Mouse (Mus musculus) left cerebral cortex, postnatal 25 days (tissue): ENCODE results near the gene 9830107B12Rik. TPM values are rescaled to one million over a fixed set of nuclear protein-coding genes. Genes with fewer than 3 reads are reported as not detected.
A peak's percentile ranks its signal among the peaks of the same experiment; 100 is the strongest.
"Not testable (repeated sequence)": the region's sequence is repeated elsewhere in the genome, so short reads cannot be mapped to it uniquely, and the experiment has no call there.

Source experiments
- DNase-seq, 2 experiments: peaks; one replicate each; pipeline ENCODE4 v3.0.0; 2022; ENCODE audit warnings: low spot score in 2 of 2, mixed read lengths in 1 of 2
- intact Hi-C: fragments of 180-260 bp; cut with DNase I; formaldehyde crosslinking; loops from one replicate; pipeline ENCODE4 v1.15.1; 2025
- total RNA-seq, 2 experiments: library from RNA; stranded (reverse); gene quantifications; 2 replicates each; pipeline ENCODE4 v1.2.3; 2021

Gene 9830107B12Rik
- not detected for total RNA-seq

DNA sequence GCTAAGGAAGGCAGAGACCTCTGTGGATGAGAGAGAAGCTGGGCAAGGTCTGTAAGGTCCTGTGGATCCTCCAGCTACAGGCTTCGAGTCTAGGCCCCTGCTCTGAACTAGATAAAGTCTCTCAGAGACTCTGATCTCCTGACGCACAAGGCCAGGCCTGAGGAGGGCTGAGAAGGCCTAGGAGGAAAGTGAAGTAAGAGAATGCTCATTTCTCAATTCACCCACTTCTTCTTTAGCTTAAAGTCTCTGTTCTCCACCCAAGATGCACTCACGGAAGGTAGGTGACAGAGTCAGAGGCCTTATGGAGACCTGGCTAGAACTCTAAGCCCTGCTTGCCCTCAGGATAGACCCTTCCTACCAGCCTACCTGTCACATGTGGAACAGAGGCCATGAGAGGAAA lies at the start of gene 9830107B12Rik:
Gene 9830107B12Rik, minus strand, starts transcription at position 149 of the 400 bp plus-strand sequence.
- no peak for DNase-seq
- intact Hi-C loops, result no loop called here

DNA sequence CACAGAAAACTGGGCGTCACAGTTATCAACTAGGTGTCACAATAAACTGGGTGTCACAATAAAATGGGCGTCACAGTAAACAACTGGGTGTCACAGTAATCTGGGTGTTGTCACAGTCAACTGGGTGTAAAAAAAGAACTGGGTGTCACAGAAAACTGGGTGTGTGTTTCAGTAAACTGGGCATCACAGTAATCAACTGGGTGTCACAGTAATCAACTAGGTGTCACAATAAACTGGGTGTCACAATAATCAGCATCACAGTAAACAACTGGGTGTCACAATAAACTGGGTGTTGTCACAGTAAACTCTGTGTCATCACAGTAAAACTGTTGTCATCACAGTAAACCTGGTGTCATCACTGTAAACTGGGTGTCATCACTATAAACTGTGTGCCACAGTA lies 46.3 kb upstream of the 9830107B12Rik start:
- no peak for DNase-seq
- intact Hi-C loops, result no loop called here

- intact Hi-C loops, result no loop called here
Observed at GRCm38 (mm10) chr17:48185252-48185651, 39.2 kb upstream of the 9830107B12Rik start.

DNA sequence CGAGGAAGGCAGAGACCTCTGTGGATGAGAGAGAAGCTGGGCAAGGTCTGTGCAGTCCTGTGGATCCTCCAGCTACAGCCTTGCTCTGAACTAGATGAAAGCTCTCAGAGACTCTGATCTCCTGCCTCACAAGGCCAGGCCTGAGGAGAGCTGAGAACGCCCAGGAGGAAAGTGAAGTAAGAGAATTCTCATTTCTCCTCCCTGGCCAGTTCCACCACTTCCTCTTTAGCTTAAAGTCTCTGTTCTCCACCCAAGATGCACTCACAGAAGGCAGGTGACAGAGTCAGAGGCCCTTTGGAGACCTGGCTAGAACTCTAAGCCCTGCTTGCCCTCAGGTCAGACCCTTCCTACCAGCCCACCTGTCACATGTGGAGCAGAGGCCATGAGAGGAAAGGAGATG lies 21.0 kb upstream of the 9830107B12Rik start, which contains the start of gene A530064D06Rik:
Gene A530064D06Rik, minus strand, starts transcription at position 173 of the 400 bp plus-strand sequence.
- intact Hi-C loops, result loop anchor here (5.0 kb wide), 1 partner anchor 150 kb away; the partner anchor contains the start of gene B430306N03Rik
- not testable (repeated sequence) for DNase-seq

More at GRCm38 (mm10) chr17:48185252-48185651, 39.2 kb upstream of the 9830107B12Rik start:
- DNase-seq, result no peak

DNA sequence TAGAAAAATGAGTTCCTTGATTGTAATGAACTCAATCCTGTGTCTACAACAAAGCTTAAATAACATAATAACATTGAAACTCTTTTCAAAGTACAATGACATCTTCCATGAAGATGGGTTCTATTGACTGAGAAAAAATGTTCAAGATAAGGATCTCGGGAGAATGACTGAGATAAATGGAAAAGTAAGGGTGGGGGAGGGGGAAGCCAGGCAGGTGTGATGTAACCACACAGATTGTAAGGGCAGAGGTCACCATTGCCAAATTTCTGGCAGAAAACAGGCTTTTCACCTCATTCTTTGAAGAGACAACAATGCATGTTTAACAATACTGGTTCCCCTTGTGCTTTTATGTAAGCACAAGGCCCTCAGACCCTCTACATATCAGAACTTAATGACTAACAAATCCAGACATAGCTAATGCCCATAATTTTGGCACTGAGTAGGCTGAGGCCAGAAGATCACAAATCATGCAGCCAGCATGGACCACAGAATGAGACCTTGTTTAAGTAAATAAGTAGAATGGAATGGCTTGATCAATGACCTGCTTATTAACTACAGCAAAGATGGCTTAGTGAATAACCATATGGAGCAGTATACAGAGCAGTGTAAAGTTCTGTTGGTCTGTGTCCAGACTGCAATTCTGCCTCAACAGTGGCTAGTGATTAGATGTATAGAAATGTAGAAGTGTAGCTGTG lies 11.5 kb upstream of the 9830107B12Rik start:
- DNase-seq, result no peak
- intact Hi-C loops, result loop anchor here (2.0 kb wide), 1 partner anchor 23 kb away; no protein-coding TSS in a partner anchor

- DNase-seq, result no peak
- intact Hi-C loops, result no loop called here
Observed at GRCm38 (mm10) chr17:48132810-48133209, 13.3 kb downstream of the 9830107B12Rik start.

- DNase-seq, result no peak
- intact Hi-C loops, result no loop called here
Observed at GRCm38 (mm10) chr17:48120456-48120855, 25.6 kb downstream of the 9830107B12Rik start.

DNA sequence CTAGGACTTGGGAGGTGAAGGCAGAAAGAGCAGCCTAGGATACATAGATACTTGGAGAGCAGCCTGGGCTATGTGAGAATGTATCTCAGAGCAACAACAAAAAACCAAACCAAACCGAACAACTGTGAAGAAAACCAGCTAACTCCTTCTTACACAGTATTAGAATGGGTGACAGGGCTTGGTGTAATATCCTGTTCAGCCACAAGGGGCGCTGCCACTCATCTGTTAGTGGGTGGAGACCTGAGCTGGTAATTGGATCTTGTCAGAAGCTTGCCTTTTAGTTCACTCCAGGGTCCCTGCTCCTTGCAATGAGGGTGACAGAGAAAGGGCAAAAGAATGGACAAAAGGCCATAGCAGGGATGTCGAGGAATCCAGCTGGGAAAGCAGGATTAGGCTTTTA lies 26.4 kb downstream of the 9830107B12Rik start:
- peak; percentile 55 to 70 for DNase-seq
- intact Hi-C loops, result no loop called here

DNA sequence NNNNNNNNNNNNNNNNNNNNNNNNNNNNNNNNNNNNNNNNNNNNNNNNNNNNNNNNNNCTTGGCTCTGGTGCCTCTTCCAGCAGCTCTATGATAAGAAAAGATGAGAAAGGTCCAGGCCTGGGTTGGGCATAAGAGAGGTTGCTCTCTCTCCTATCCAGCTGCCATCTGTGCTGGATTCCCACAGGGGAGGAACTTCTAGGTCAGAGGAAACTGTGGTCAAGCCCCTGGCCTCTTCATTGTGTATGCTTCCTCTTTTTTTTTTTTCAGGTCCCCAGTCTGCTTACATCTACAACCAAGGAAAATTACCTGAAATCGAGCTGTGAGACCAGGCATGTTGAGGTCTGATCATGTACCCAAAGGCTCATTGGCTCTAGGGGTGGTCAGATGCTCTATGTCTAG lies 27.5 kb downstream of the 9830107B12Rik start:
- intact Hi-C loops, result no loop called here
- no peak for DNase-seq

DNA sequence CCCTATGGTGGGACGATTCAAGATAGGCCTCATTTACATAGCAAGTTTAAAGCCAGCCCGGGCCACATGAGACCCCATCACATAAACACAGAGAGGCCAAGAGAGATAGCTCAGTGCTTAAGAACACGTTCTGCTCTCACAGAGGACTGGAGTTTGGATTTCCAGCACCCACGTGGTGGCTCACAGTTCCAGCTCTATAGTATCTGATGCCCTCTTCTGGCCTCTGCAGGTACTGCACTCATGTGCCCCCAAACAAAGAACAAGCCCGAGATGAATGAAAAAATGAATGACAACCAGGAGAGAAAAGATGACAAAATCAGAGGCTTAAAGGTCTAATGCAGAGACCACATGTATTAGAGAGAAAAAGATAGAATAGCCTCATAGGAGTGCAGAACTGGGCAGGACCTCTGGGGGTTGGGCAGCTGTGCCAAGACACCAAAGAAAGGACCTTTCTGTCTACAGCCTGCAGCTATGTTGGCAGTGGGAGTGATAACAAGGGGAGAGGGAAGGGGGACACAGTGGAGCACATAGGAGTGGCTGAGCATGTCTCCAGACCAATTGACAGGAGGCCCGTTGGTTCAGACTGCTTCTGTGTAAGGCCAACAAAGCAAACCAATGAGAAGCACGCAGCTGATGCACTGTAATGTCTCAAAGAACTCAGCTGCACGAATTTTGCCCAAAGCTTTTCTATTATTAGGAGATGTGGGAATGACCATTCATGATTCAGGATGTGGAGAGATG lies 35.4 kb downstream of the 9830107B12Rik start:
- intact Hi-C loops, result no loop called here
- no peak for DNase-seq

DNA sequence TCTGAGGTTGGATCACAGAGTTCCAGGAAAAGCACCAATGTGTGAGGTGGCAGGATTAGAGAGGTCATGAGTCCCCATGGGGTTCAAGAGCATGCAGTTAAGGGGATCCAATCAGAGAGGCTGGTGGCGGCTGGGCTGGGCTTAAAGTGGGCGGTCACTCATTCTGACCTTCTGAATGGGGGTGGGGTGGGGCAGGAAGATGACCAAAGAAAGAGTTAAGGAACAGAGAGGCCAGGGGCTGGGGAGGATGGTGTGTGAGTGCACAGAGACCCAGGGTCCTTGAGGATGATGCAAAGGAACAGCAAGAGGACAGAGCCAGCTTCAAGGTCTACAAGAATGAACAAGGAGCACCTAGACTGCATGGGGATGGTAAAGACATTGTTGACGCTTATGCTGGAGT lies 37.5 kb downstream of the 9830107B12Rik start:
- intact Hi-C loops, result no loop called here
- DNase-seq, result no peak

DNA sequence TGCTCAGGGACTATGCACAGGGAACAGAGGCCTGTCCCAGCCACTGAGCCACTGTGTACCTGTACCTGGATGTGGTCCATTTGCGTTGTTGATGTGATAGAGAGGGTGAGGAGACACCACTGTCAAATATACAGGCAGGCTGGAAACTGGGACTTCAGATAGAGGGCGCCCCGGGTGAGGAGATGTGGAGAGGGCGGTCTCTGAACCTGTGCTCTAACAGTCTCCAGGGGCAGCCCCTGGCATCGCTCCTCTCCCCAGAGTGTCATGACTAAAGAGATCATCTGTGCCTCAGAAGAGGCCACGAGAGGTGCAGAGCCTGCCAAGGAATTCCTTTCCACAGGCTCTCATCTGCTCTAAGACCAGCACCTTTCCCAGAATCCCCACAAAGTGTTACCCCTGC lies 38.2 kb downstream of the 9830107B12Rik start:
- DNase-seq, result no peak
- intact Hi-C loops, result no loop called here

DNA sequence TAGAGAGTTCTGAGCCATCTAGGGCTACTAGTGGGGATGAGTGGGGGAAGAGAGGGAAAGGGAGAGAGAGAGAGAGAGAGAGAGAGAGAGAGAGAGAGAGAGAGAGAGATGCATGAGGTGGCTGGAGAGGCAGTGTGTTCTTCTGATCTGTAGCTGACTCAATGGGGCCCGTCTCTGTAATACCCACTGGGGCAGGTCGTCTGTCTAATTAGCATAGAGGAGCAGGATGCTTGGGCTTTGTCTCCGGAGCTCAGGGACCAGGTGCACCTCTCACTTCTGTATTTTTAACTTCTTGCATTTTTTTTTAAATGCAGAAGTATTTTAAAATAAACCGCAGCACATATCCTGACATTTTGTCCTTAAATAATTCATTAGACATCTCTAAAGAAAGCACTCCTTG lies 38.7 kb downstream of the 9830107B12Rik start:
- DNase-seq, result no peak
- intact Hi-C loops, result no loop called here

DNA sequence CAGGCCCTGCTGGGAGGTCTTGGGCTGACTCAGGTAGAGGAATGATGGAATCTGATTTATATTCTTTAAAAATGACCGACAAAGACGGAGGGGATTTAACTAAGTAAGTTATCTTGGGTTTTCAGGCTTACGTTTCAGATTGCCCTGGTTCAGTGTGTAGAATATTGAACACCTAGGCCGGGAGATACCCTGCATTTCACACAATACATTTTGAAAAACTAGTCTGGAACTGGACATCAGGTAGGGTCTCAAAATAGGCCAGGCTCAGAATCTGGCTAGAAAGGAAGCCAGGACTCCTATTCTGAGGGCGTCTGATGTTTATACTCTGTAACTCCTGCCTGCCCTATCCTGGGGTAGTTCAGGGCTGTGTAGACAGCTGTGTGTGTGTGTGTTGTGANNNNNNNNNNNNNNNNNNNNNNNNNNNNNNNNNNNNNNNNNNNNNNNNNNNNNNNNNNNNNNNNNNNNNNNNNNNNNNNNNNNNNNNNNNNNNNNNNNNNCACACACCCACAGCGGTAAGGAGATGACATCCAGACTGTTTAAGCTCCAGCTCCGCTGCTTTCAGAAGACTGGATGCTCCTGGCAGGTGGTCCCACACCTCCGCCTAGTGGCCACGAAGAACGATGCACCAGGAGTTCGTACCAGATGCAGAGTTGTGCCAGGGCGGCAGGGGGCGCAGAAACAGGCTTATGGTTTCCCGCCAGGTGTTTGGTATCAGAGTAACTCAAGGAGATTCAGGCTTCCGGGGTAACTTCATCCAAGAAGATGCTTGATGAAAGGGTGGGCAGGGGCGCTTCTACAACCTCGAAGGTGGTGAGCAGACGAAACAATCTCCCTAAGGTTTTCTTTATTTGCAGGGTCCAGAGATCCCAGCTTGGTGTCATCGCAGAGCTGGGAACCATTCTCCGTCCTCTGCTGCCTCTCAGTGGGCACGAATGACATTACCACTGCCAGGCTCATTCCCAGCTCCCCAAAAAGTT lies 45.3 kb downstream of the 9830107B12Rik start:
- peak; percentile 92 to 94 for DNase-seq
- intact Hi-C loops, result loop anchor here (1.0 to 5.0 kb wide), 4 partner anchors 228 to 408 kb away; partner anchors contain the start of genes Gm21981 and Prickle4

GRCm38 (mm10) chr17:48099312-48099711 lies 46.8 kb downstream of the 9830107B12Rik start:
- intact Hi-C loops, result no loop called here
- no peak for DNase-seq

GRCm38 (mm10) chr17:48098528-48098890 lies 47.6 kb downstream of the 9830107B12Rik start:
- DNase-seq, result no peak
- intact Hi-C loops, result no loop called here

DNA sequence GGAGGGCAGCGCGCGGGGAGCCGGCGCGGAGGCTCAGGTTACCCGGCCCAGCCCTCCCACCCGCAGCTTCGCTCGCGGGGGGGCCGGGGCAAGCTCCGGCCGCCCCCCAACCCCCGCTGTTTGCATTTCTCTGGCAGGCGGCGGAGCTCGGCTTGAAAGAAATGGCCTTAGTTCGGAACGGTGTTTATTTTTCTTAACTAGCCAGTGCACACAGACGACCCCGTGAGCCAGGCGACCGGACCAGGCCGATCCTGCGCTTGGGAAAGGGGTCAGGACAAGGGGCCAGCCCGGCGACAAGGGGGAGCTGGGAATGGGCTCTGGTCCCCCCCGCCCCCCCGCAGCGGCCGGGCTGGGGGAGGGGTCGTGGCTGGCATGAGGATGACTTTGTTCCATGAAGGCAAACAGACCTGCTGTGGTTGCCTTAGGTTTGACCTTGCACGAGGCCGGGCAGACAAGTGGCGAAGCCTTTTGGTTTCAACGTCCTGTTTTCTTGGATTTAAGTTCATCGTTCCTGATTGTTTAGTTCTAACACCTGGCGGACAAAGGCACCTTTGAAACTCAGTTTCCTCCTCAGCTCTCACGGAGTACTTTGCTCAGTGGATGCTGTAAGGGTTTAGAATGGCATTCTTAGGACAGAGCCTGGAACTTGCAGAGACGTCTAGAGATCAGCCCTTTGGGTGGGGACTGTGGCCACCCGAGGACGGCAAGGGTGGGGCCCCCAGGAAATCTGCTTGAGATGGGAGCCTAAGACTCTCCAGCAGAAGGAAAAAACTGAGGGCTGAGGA lies 48.1 kb downstream of the 9830107B12Rik start:
- intact Hi-C loops, result no loop called here

DNA sequence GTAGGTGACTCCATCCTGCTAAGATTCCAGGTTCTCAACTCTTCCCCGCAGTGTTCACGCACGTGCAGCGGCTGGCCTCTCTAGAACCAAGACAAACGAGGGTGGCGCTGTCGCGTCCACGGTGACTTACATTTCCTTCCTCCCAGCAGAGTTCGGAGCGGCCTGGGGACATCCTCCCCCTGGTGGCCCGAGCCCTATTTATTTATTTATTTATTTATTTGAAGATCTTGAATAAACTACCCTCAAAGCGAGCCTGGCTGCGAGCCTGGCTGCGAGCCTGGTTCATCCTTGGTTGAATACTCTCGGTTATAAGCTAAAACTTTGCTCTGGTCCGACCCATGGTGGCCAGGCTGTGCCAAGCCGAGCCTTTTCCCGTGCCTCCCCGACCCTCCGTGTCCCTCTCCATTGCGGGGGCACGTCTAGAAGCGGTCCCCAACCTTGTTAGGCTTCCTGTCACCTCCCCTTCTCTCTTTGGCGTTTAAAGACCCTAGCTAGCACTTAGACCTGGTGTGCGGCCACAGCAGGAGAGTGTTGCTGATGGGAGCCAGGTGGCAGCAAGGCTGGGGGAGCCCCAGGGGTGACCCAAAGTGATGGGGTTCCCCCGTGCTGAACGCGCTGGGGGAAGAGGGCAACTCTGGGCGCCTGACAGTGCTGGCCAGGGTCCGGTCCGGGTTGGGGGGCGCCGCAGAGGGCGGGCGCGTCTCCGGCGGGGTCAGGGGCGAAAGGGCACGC lies 48.9 kb downstream of the 9830107B12Rik start:
- intact Hi-C loops, result no loop called here

More for the DNA sequence above, 48.1 kb downstream of the 9830107B12Rik start:
- DNase-seq, result no peak

More for the DNA sequence above, 48.9 kb downstream of the 9830107B12Rik start:
- DNase-seq, result peak in 1 of 2 experiments; percentile 39
